Mouse (Mus musculus): Measurements from ENCODE around the gene Ctnna3. TPM values are rescaled to one million over a fixed set of nuclear protein-coding genes. Genes with fewer than 3 reads are reported as not detected.
"Not testable (repeated sequence)": the region's sequence is repeated elsewhere in the genome, so short reads cannot be mapped to it uniquely, and the experiment has no call there.

The Ctnna3 gene
- polyA plus RNA-seq, 1 experiment = 0.01 TPM

DNA sequence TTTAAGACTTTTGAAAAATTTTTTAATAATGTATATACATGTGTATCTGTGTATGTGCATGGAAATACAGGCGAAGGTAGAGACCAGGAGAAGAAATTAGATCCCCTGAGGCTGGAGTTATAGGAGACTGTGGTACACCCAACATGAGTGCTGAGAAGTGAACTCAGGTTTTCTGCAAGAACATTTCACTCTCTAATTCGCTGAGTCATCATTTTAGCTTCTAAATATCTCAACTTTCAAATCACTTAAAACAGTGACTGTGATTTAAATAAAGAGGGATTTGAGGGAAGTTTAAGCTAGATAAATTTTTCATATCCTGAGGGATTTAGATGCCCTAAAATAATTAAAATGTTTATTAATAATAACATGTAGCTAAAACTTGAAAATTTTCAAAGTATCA, 1241.6 kb downstream of the Ctnna3 start:
- no peaks in the 10 kb centered on the region for H3K27me3 ChIP-seq (ENCODE audit: control insufficient read depth, insufficient read depth, insufficient read length)
- H3K36me3 ChIP-seq (ENCODE audit: control insufficient read depth, insufficient read depth) = no peaks in the 10 kb centered on the region
- no peak overlapping the region for H3ac ChIP-seq (ENCODE audit: control insufficient read depth, insufficient read length, low read depth)
- TF ChIP-seq MYOD1 (IDR thresholded peaks at IDR 0.05; ENCODE audit: control insufficient read depth, insufficient read length, low read depth) (no peak), MYOG (IDR thresholded peaks at IDR 0.05; ENCODE audit: control insufficient read depth, extremely low read depth, insufficient read length) (no peak), USF1 (IDR thresholded peaks at IDR 0.05; ENCODE audit: low read depth) (no peak), CTCF (IDR thresholded peaks at IDR 0.05; ENCODE audit: control insufficient read depth, insufficient read depth, insufficient read length) (no peak), CEBPB (IDR thresholded peaks at IDR 0.05; ENCODE audit: low read depth) (no peak), MAX (IDR thresholded peaks at IDR 0.05) (no peak)
- H3K79me2 ChIP-seq (ENCODE audit: control insufficient read depth, insufficient read depth) = no peaks in the 10 kb centered on the region
- no peaks in the 10 kb centered on the region for H3K79me3 ChIP-seq (ENCODE audit: low read depth)
- no peak overlapping the region for H3K4me3 ChIP-seq (ENCODE audit: insufficient read depth, poor library complexity, severe bottlenecking)

DNA sequence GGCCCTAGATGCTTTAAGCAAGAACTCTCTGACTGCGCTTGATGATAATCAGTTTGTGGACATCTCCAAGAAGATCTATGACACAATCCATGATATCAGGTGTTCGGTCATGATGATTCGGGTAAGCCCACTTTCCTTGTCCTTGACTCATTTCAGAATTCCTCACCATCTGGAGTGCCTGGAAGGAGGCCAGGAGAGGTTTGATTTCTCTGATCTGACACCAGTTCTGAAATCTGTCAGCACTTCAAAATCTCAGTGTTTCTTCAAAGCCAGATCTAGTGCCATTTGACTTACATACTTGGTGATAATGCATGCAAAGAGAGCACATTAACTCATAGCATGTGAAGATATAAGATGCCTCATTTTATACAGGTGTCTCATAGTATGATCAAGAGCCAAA, 1245.9 kb downstream of the Ctnna3 start:
- Histone ChIP-seq H3ac (ENCODE audit: control insufficient read depth, insufficient read length, low read depth) (no peak overlapping the region), H3K27me3 (ENCODE audit: control insufficient read depth, insufficient read depth, insufficient read length) (no peaks in the 10 kb centered on the region), H3K79me3 (ENCODE audit: low read depth) (no peaks in the 10 kb centered on the region), H3K79me2 (ENCODE audit: control insufficient read depth, insufficient read depth) (no peaks in the 10 kb centered on the region), H3K36me3 (ENCODE audit: control insufficient read depth, insufficient read depth) (no peaks in the 10 kb centered on the region), H3K4me3 (ENCODE audit: insufficient read depth, poor library complexity, severe bottlenecking) (no peak overlapping the region)
- TF ChIP-seq CEBPB (IDR thresholded peaks at IDR 0.05; ENCODE audit: low read depth) (no peak), MAX (IDR thresholded peaks at IDR 0.05) (no peak), MYOD1 (IDR thresholded peaks at IDR 0.05; ENCODE audit: control insufficient read depth, insufficient read length, low read depth) (no peak), CTCF (IDR thresholded peaks at IDR 0.05; ENCODE audit: control insufficient read depth, insufficient read depth, insufficient read length) (no peak), MYOG (IDR thresholded peaks at IDR 0.05; ENCODE audit: control insufficient read depth, extremely low read depth, insufficient read length) (no peak)

DNA sequence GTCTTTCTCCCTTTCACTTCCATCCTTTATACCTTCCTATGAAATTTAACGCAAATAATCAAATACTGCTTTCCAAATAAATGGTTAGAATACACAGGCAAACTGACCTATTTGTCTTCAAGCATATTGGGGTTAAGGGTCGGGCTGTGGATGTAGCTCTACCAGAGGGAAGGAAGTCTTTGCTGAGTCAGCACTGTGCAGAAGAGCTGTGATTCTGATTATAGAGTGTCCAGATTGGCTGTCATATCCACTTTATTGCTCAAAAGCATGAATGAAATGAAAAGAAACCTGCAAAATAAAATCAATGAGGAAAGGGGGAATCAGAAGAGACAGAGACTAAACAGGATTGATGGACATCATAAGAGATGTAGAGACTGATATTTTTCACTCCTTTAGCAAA, 1280.1 kb downstream of the Ctnna3 start:
- Histone ChIP-seq H3K4me3 (ENCODE audit: insufficient read depth, poor library complexity, severe bottlenecking) (no peak overlapping the region), H3ac (ENCODE audit: control insufficient read depth, insufficient read length, low read depth) (no peak overlapping the region), H3K79me2 (ENCODE audit: control insufficient read depth, insufficient read depth) (no peaks in the 10 kb centered on the region), H3K36me3 (ENCODE audit: control insufficient read depth, insufficient read depth) (no peaks in the 10 kb centered on the region), H3K27me3 (ENCODE audit: control insufficient read depth, insufficient read depth, insufficient read length) (no peaks in the 10 kb centered on the region), H3K79me3 (ENCODE audit: low read depth) (no peaks in the 10 kb centered on the region)
- TF ChIP-seq USF1 (IDR thresholded peaks at IDR 0.05; ENCODE audit: low read depth) (no peak), CTCF (IDR thresholded peaks at IDR 0.05; ENCODE audit: control insufficient read depth, insufficient read depth, insufficient read length) (no peak), FOSL1 (IDR thresholded peaks at IDR 0.05; ENCODE audit: insufficient read depth, low read length, poor library complexity, severe bottlenecking) (no peak), CEBPB (IDR thresholded peaks at IDR 0.05; ENCODE audit: low read depth) (no peak), MYOD1 (IDR thresholded peaks at IDR 0.05; ENCODE audit: control insufficient read depth, insufficient read length, low read depth) (no peak), MYOG (IDR thresholded peaks at IDR 0.05; ENCODE audit: control insufficient read depth, extremely low read depth, insufficient read length) (no peak), MAX (IDR thresholded peaks at IDR 0.05) (no peak)

DNA sequence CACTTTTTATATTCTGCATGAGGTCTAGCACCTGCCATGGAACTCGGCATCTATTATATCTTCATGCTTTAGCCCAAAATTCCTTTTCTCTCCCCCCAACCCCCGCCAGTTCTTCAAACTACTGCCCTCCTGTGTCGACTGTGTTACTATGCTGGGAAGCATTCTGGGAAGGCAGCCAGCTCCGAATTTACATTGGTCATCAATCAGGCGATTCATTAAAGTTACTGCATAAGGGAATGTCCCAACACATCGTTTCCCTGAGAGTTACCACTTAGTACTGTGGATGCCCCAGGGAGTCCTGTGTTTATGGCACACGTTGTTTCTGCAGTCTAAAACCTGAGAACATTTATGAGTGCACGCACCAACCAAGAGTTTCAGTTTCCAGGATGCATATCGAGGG, 1288.1 kb downstream of the Ctnna3 start:
- Histone ChIP-seq H3K36me3 (ENCODE audit: control insufficient read depth, insufficient read depth) (no peaks in the 10 kb centered on the region), H3K4me3 (ENCODE audit: insufficient read depth, poor library complexity, severe bottlenecking) (no peak overlapping the region), H3ac (ENCODE audit: control insufficient read depth, insufficient read length, low read depth) (no peak overlapping the region), H3K27me3 (ENCODE audit: control insufficient read depth, insufficient read depth, insufficient read length) (no peaks in the 10 kb centered on the region), H3K79me3 (ENCODE audit: low read depth) (no peaks in the 10 kb centered on the region), H3K79me2 (ENCODE audit: control insufficient read depth, insufficient read depth) (no peaks in the 10 kb centered on the region)
- TF ChIP-seq MYOG (IDR thresholded peaks at IDR 0.05; ENCODE audit: control insufficient read depth, extremely low read depth, insufficient read length) = no peak
- no peak for TF ChIP-seq USF1 (IDR thresholded peaks at IDR 0.05; ENCODE audit: low read depth)
- no peak for TF ChIP-seq CEBPB (IDR thresholded peaks at IDR 0.05; ENCODE audit: low read depth)
- no peak for TF ChIP-seq CTCF (IDR thresholded peaks at IDR 0.05; ENCODE audit: control insufficient read depth, insufficient read depth, insufficient read length)
- TF ChIP-seq MYOD1 (IDR thresholded peaks at IDR 0.05; ENCODE audit: control insufficient read depth, insufficient read length, low read depth) = no peak
- TF ChIP-seq MAX (IDR thresholded peaks at IDR 0.05) = no peak
- TF ChIP-seq FOSL1 (IDR thresholded peaks at IDR 0.05; ENCODE audit: insufficient read depth, low read length, poor library complexity, severe bottlenecking) = no peak

DNA sequence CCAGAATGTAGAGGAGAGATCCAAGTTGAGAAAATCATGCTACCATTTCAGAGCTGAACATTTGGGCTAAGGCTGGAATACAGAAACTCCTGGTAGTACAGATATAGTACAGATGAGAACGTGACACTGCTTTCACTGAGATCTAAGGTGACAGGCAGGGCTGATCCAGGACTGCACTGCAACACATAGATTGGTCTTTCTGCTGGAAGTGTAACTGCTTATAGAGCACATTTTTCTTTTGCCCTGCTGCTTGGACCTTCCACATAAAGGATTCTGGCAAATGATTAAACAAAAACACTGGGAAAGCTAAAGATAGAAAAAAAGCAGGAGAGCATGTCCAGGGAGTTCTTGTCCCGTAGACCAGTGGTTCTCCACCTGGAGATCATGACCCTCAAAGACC, 1305.8 kb downstream of the Ctnna3 start:
- H3K79me2 ChIP-seq (ENCODE audit: control insufficient read depth, insufficient read depth) = no peaks in the 10 kb centered on the region
- no peaks in the 10 kb centered on the region for H3K36me3 ChIP-seq (ENCODE audit: control insufficient read depth, insufficient read depth)
- no peak overlapping the region for H3ac ChIP-seq (ENCODE audit: control insufficient read depth, insufficient read length, low read depth)
- TF ChIP-seq CEBPB (IDR thresholded peaks at IDR 0.05; ENCODE audit: low read depth) (no peak), FOSL1 (IDR thresholded peaks at IDR 0.05; ENCODE audit: insufficient read depth, low read length, poor library complexity, severe bottlenecking) (no peak), CTCF (IDR thresholded peaks at IDR 0.05; ENCODE audit: control insufficient read depth, insufficient read depth, insufficient read length) (no peak), MYOG (IDR thresholded peaks at IDR 0.05; ENCODE audit: control insufficient read depth, extremely low read depth, insufficient read length) (no peak)
- H3K27me3 ChIP-seq (ENCODE audit: control insufficient read depth, insufficient read depth, insufficient read length) = no peaks in the 10 kb centered on the region
- no peaks in the 10 kb centered on the region for H3K79me3 ChIP-seq (ENCODE audit: low read depth)
- no peak overlapping the region for H3K4me3 ChIP-seq (ENCODE audit: insufficient read depth, poor library complexity, severe bottlenecking)

DNA sequence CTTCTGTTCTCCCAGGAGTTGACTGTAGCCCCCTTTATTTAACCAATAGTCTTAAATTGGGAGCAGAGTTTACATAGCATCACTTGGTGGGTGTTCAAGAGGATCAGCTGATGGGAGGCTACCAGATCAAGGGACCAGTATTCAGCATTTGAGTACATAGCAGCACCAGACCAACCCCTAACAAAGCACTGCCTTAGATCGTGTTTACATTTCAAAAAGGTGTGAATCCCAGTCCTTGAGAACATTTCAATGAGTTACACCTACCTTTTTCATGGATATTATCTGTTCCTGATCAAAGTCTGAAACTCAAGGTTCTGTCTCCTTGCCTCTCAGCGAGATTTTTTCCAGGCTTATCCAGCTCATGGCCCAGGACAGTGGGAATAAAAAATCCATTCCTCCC, 1306.7 kb downstream of the Ctnna3 start:
- TF ChIP-seq MAX (IDR thresholded peaks at IDR 0.05) (no peak), CEBPB (IDR thresholded peaks at IDR 0.05; ENCODE audit: low read depth) (no peak), MYOD1 (IDR thresholded peaks at IDR 0.05; ENCODE audit: control insufficient read depth, insufficient read length, low read depth) (no peak), MYOG (IDR thresholded peaks at IDR 0.05; ENCODE audit: control insufficient read depth, extremely low read depth, insufficient read length) (no peak), CTCF (IDR thresholded peaks at IDR 0.05; ENCODE audit: control insufficient read depth, insufficient read depth, insufficient read length) (no peak), FOSL1 (IDR thresholded peaks at IDR 0.05; ENCODE audit: insufficient read depth, low read length, poor library complexity, severe bottlenecking) (no peak), USF1 (IDR thresholded peaks at IDR 0.05; ENCODE audit: low read depth) (no peak)
- no peaks in the 10 kb centered on the region for H3K27me3 ChIP-seq (ENCODE audit: control insufficient read depth, insufficient read depth, insufficient read length)

DNA sequence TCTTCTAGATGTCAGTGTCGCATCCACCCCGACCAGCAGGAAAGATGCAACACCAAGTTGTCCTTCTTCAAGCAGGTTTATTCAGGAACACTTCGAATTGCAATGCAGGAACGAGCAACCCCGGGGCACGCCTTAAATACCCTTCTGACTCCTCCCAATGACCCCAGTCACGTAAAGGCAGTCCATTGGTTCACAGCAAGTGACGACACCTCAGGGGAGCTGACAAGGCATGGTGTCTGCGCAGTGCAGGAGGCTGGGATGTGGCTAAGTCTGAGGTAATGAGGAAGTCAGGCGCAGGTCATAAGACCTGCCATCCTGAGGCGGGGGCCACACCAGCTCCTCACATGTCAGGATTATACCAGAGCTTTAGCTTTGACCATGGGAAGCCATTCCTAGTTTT, 1311.8 kb downstream of the Ctnna3 start:
- H3ac ChIP-seq (ENCODE audit: control insufficient read depth, insufficient read length, low read depth); H3K27me3 ChIP-seq (ENCODE audit: control insufficient read depth, insufficient read depth, insufficient read length); H3K79me2 ChIP-seq (ENCODE audit: control insufficient read depth, insufficient read depth); H3K79me3 ChIP-seq (ENCODE audit: low read depth); H3K4me3 ChIP-seq (ENCODE audit: insufficient read depth, poor library complexity, severe bottlenecking); H3K36me3 ChIP-seq (ENCODE audit: control insufficient read depth, insufficient read depth): not testable (repeated sequence)

More for the DNA sequence above, 1306.7 kb downstream of the Ctnna3 start:
- no peaks in the 10 kb centered on the region for H3K36me3 ChIP-seq (ENCODE audit: control insufficient read depth, insufficient read depth)
- no peak overlapping the region for H3K4me3 ChIP-seq (ENCODE audit: insufficient read depth, poor library complexity, severe bottlenecking)
- no peaks in the 10 kb centered on the region for H3K79me2 ChIP-seq (ENCODE audit: control insufficient read depth, insufficient read depth)
- H3K79me3 ChIP-seq (ENCODE audit: low read depth) = no peaks in the 10 kb centered on the region
- no peak overlapping the region for H3ac ChIP-seq (ENCODE audit: control insufficient read depth, insufficient read length, low read depth)

DNA sequence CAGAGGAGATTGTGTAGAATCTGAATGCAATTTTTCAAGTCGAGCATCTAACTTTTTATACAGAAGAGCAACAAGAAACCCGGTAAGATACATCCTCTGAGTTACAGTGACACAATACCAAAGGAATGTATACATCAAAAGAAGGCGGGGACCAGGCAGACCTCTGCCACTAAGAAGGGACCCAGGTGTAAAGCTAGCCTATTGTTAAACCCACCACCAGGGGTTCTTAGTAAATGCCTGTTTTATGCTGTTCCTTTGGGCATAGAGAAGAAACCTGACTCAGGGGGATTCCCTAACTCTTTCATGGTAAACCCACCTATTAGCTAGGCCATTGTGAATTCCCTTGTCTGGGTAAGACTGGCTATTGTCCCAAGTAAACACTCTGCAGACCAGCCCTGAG, 1314.2 kb downstream of the Ctnna3 start:
- H3ac ChIP-seq (ENCODE audit: control insufficient read depth, insufficient read length, low read depth); H3K79me2 ChIP-seq (ENCODE audit: control insufficient read depth, insufficient read depth); H3K27me3 ChIP-seq (ENCODE audit: control insufficient read depth, insufficient read depth, insufficient read length); H3K36me3 ChIP-seq (ENCODE audit: control insufficient read depth, insufficient read depth); H3K4me3 ChIP-seq (ENCODE audit: insufficient read depth, poor library complexity, severe bottlenecking); H3K79me3 ChIP-seq (ENCODE audit: low read depth): not testable (repeated sequence)
